Mouse (Mus musculus) liver, embryonic 15.5 days (tissue): ENCODE measurements around the gene 1110004F10Rik. TPM values are rescaled to one million over a fixed set of nuclear protein-coding genes. Genes with fewer than 3 reads are reported as not detected.

Experiments
- ATAC-seq: fragments of 200-750 bp; cut with Nextera tagmentation; 2 replicates; pipeline ENCODE4 v1.8.0; 2017; ENCODE audit warnings: moderate number of reproducible peaks, mild to moderate bottlenecking, moderate library complexity; ENCODE audit not compliant: insufficient read depth
- H3K27ac ChIP-seq: fragments of 300-500 bp; sonication (generic); replicated peaks from 2 replicates; pipeline ENCODE4 v1.5.1; 2015; ENCODE audit warnings: mild to moderate bottlenecking, inconsistent platforms
- H3K27me3 ChIP-seq: fragments of 300-500 bp; sonication (generic); 2 replicates; pipeline ENCODE4 v1.6.1; 2015; ENCODE audit warnings: mild to moderate bottlenecking, inconsistent platforms
- H3K36me3 ChIP-seq: fragments of 300-500 bp; sonication (generic); replicated peaks from 2 replicates; pipeline ENCODE4 v1.6.1; 2015; ENCODE audit warnings: moderate library complexity, mild to moderate bottlenecking, inconsistent platforms
- H3K4me1 ChIP-seq: fragments of 300-500 bp; sonication (generic); replicated peaks from 2 replicates; pipeline ENCODE4 v1.6.1; 2015; ENCODE audit warnings: inconsistent platforms
- H3K4me2 ChIP-seq: fragments of 300-500 bp; sonication (generic); 2 replicates; pipeline ENCODE4 v1.6.1; 2015; ENCODE audit warnings: moderate library complexity, mild to moderate bottlenecking, inconsistent platforms
- H3K4me3 ChIP-seq: fragments of 300-500 bp; sonication (generic); replicated peaks from 2 replicates; pipeline ENCODE4 v1.5.1; 2015; ENCODE audit warnings: mild to moderate bottlenecking, inconsistent platforms
- H3K9ac ChIP-seq: fragments of 300-500 bp; sonication (generic); 2 replicates; pipeline ENCODE4 v1.6.1; 2015; ENCODE audit warnings: moderate library complexity, mild to moderate bottlenecking, inconsistent platforms
- H3K9me3 ChIP-seq: fragments of 300-500 bp; sonication (generic); replicated peaks from 2 replicates; pipeline ENCODE4 v1.6.1; 2016; ENCODE audit warnings: inconsistent platforms
- WGBS: fragments of 180-500 bp; shearing (Covaris S2); methylation state at CpG from one replicate; pipeline ENCODE4 v1.1.7; 2015; ENCODE audit warnings: mixed read lengths; ENCODE audit not compliant: insufficient replicate concordance; 5-methylcytosine and 5-hydroxymethylcytosine counted together
- polyA plus RNA-seq: library from polyadenylated mRNA; unstranded; fragments of >200 nt; fragmentation: Nextera tagmentation; extraction: Ambion mirVana; gene quantifications from 2 replicates; pipeline ENCODE4 v1.2.1, GENCODE M21; 2015

1110004F10Rik gene
- polyA plus RNA-seq, 1 experiment from 2014 or later: 94.2 TPM

- Histone ChIP-seq H3K36me3 (no peaks in the 10 kb centered on the region), H3K27ac (no peak overlapping the region), H3K4me2 (no peak overlapping the region), H3K4me3 (no peak overlapping the region), H3K4me1 (no peaks in the 10 kb centered on the region), H3K27me3 (no peaks in the 10 kb centered on the region), H3K9me3 (no peaks in the 10 kb centered on the region), H3K9ac (no peak overlapping the region)
- WGBS: 74% methylated on average over 7 of the region's 7 CpGs
- ATAC-seq: no peak
These were observed 86.5 kb downstream of the 1110004F10Rik start for GRCm38 (mm10) chr7:116125671-116126070.

GRCm38 (mm10) chr7:116127052-116127451 is 87.9 kb downstream of the 1110004F10Rik start:
- WGBS: 58% methylated on average over 2 of the region's 2 CpGs
- no peaks in the 10 kb centered on the region for H3K27me3 ChIP-seq
- ATAC-seq: no peak
- no peak overlapping the region for H3K9ac ChIP-seq
- no peak overlapping the region for H3K4me2 ChIP-seq
- no peak overlapping the region for H3K27ac ChIP-seq
- H3K36me3 ChIP-seq: no peaks in the 10 kb centered on the region
- H3K4me3 ChIP-seq: no peak overlapping the region
- H3K9me3 ChIP-seq: no peaks in the 10 kb centered on the region
- no peaks in the 10 kb centered on the region for H3K4me1 ChIP-seq

GRCm38 (mm10) chr7:116128286-116128685 is 89.1 kb downstream of the 1110004F10Rik start:
- 70% methylated on average over 8 of the region's 8 CpGs for WGBS

GRCm38 (mm10) chr7:116129374-116129773 is 90.2 kb downstream of the 1110004F10Rik start:
- WGBS: 70% methylated on average over 10 of the region's 10 CpGs
- no peak overlapping the region for H3K4me2 ChIP-seq
- no peaks in the 10 kb centered on the region for H3K4me1 ChIP-seq
- no peaks in the 10 kb centered on the region for H3K9me3 ChIP-seq
- ATAC-seq: no peak
- no peaks in the 10 kb centered on the region for H3K27me3 ChIP-seq
- no peak overlapping the region for H3K4me3 ChIP-seq
- no peaks in the 10 kb centered on the region for H3K36me3 ChIP-seq
- no peak overlapping the region for H3K9ac ChIP-seq
- no peak overlapping the region for H3K27ac ChIP-seq

More at GRCm38 (mm10) chr7:116128286-116128685, 89.1 kb downstream of the 1110004F10Rik start:
- no peaks in the 10 kb centered on the region for H3K27me3 ChIP-seq
- no peaks in the 10 kb centered on the region for H3K36me3 ChIP-seq
- H3K9ac ChIP-seq: no peak overlapping the region
- H3K27ac ChIP-seq: no peak overlapping the region
- H3K4me3 ChIP-seq: no peak overlapping the region
- no peak for ATAC-seq
- no peaks in the 10 kb centered on the region for H3K9me3 ChIP-seq
- no peaks in the 10 kb centered on the region for H3K4me1 ChIP-seq
- H3K4me2 ChIP-seq: no peak overlapping the region

DNA sequence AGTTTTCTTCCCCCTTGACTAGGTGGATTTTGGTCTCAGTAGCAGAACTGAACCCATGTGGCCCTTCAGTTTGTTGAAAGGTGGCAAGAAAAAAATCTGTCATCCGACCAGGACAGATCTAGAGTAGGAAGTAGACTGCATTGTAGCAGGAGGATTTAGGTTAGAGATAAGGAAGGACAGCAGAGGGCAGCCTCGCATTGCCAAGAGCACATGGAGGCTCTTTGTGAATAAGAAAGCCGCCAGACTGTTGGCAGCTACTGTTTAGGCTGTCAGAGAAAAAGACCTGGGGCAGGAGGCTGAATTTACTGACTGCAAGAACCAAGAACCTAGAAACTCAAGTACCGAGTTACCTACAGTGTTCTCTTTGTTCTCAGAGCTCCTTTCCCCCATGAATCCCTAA is 92.2 kb downstream of the 1110004F10Rik start:
- no peak overlapping the region for H3K9ac ChIP-seq
- H3K9me3 ChIP-seq: no peaks in the 10 kb centered on the region
- ATAC-seq: no peak
- no peaks in the 10 kb centered on the region for H3K27me3 ChIP-seq
- H3K4me2 ChIP-seq: no peak overlapping the region
- no peak overlapping the region for H3K4me3 ChIP-seq
- 11% methylated on average over 4 of the region's 4 CpGs for WGBS
- no peaks in the 10 kb centered on the region for H3K36me3 ChIP-seq
- H3K4me1 ChIP-seq: no peaks in the 10 kb centered on the region
- no peak overlapping the region for H3K27ac ChIP-seq

DNA sequence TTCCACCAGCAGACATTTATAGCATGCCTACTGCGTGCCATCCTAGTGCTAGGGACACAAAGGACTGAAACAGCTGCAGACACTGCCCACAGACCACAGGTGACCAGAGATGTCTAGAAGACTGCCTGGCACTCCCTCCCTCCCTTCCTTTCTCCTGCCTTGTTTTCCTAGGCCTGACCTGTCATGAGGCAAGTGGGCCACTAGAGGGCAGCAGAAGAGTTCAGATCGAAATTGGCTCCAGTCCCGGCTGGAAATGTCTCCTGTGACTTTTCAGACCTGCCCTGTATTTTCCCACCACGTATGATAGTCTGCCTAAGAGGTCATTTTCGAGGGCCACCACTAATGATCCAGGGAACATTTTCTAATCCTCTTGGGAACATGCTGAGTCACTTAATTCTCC is 92.9 kb downstream of the 1110004F10Rik start:
- no peak for ATAC-seq
- Histone ChIP-seq H3K36me3 (no peaks in the 10 kb centered on the region), H3K27ac (no peak overlapping the region), H3K4me3 (no peak overlapping the region), H3K4me2 (no peak overlapping the region), H3K27me3 (no peaks in the 10 kb centered on the region), H3K4me1 (no peaks in the 10 kb centered on the region), H3K9ac (no peak overlapping the region), H3K9me3 (no peaks in the 10 kb centered on the region)
- WGBS: 5% methylated on average over 5 of the region's 5 CpGs

DNA sequence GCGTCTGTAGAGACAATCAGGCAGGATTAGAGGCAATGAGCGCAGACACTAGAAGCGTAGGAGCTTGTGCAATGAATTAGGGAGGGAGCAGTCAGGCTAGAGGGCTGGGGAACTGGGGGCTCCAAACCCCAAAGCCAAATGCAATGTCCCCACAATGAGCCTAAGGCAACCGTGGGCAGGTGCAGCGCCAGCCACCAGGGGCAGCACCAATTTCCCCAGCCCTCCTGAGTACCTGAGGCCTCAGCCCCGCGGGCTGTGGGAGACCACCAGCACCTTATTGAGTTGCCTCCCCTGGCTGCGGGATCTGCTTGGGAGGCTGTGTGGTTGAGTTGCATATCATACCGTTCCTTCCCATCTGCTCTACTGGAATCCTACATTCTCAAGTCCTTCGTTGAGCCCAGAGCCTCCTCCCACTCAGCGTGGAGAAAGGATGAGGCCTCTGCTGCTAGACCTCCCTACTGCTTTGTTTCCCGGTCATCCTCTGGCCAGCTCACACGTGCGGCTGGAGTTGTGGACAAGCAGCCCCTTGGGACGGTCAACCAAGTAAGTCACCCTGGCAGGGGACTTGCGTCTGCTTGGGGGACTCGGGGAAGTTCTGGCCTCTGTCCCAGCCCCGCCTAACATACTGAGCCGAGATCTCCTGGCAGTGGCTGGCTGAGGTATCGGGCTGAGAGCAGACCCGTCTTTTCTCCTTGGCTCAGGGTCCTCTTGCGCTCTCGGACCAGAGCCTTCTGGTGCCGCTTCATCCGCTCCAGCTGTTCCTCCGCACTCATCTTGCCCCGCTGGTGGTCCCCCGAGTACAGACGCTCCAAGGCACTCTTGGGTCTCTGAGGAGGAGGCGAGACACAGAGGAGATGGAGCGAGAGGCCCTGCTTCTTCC is 95.5 kb downstream of the 1110004F10Rik start:
- Histone ChIP-seq H3K36me3 (no peaks in the 10 kb centered on the region), H3K9me3 (no peaks in the 10 kb centered on the region), H3K4me3 (no peak overlapping the region), H3K9ac (no peak overlapping the region), H3K4me1 (no peaks in the 10 kb centered on the region), H3K4me2 (no peak overlapping the region), H3K27ac (no peak overlapping the region), H3K27me3 (no peaks in the 10 kb centered on the region)
- ATAC-seq: no peak
- 75% methylated on average over 31 of the region's 31 CpGs for WGBS

GRCm38 (mm10) chr7:116137149-116137548 is 98.0 kb downstream of the 1110004F10Rik start:
- Histone ChIP-seq H3K36me3 (no peaks in the 10 kb centered on the region), H3K27ac (no peak overlapping the region), H3K27me3 (no peaks in the 10 kb centered on the region), H3K9ac (no peak overlapping the region), H3K9me3 (no peaks in the 10 kb centered on the region), H3K4me3 (no peak overlapping the region), H3K4me2 (no peak overlapping the region), H3K4me1 (no peaks in the 10 kb centered on the region)
- 44% methylated on average over 12 of the region's 12 CpGs for WGBS
- ATAC-seq: no peak

- Histone ChIP-seq H3K36me3 (no peaks in the 10 kb centered on the region), H3K9me3 (no peaks in the 10 kb centered on the region), H3K4me1 (no peaks in the 10 kb centered on the region), H3K9ac (no peak overlapping the region), H3K4me3 (no peak overlapping the region), H3K4me2 (no peak overlapping the region), H3K27me3 (no peaks in the 10 kb centered on the region), H3K27ac (no peak overlapping the region)
- no peak for ATAC-seq
- WGBS: 51% methylated on average over 3 of the region's 3 CpGs
These were observed 98.5 kb downstream of the 1110004F10Rik start for GRCm38 (mm10) chr7:116137671-116138070.

DNA sequence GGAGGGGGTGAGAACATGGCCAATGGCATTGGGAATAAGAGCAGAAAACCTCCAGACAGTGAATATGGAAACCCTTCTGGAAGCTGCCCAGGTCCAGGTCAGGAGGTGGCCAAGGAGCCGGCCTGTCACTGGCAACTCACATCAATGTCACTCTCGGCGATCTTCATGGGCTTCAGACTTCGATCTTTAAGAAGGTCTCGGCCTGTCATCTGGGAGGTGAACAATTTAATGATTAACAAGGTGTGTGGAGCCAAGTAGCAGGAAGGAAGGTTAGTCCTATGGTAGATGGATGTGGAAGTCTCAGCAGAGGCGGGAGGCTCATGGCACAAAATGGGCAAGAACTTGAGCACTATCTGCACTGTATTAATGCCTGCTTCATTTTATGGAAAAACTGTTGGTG is 105.8 kb downstream of the 1110004F10Rik start:
- WGBS: 70% methylated on average over 6 of the region's 6 CpGs
- no peaks in the 10 kb centered on the region for H3K36me3 ChIP-seq
- no peaks in the 10 kb centered on the region for H3K27me3 ChIP-seq
- ATAC-seq: no peak
- no peak overlapping the region for H3K27ac ChIP-seq
- H3K9me3 ChIP-seq: no peaks in the 10 kb centered on the region
- H3K4me1 ChIP-seq: no peaks in the 10 kb centered on the region
- H3K9ac ChIP-seq: no peak overlapping the region
- H3K4me3 ChIP-seq: no peak overlapping the region
- H3K4me2 ChIP-seq: no peak overlapping the region

DNA sequence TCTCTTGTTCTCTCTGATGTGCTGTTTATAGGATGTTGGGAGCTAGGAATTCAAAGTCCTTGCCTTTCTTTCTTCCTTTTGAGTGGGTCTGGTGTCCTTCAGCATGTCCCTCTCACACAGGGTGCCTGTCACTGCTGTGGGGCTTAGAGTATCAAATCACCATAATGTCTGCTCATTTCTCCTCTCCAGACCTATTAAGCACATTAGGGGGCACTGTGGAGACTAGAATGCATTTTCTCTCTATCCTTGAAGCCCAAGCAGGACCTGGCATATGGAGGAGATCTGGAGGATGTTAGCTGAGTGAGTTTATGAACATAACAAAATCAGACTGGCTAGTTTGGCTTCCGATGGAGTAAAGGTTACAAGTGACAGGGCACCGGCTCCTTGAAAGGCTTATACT is 107.9 kb downstream of the 1110004F10Rik start:
- no peak for ATAC-seq
- H3K4me1 ChIP-seq: no peaks in the 10 kb centered on the region
- 64% methylated on average over 2 of the region's 2 CpGs for WGBS
- H3K9ac ChIP-seq: no peak overlapping the region
- H3K36me3 ChIP-seq: no peaks in the 10 kb centered on the region
- H3K9me3 ChIP-seq: no peaks in the 10 kb centered on the region
- no peaks in the 10 kb centered on the region for H3K27me3 ChIP-seq
- no peak overlapping the region for H3K4me3 ChIP-seq
- no peak overlapping the region for H3K27ac ChIP-seq
- no peak overlapping the region for H3K4me2 ChIP-seq

DNA sequence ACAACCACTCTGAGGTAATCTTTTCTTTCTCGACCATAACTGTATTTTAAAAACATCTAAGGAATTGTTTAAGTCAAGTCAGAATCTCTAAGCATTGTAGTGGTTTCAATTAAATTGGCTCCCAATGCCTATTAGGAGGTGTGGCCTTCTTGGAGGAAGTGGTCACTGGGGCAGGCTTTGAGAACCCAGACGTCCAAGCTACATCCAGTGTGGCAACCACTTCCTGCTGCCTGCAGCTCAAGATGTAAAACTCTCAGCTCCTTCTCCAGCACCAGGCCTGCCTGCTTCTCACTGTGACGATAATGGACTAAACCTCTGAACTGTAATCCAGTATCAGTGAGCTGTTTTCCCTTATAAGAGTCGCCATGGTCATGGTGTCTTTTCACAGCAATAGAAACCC is 110.4 kb downstream of the 1110004F10Rik start:
- no peaks in the 10 kb centered on the region for H3K27me3 ChIP-seq
- H3K4me1 ChIP-seq: no peaks in the 10 kb centered on the region
- no peak overlapping the region for H3K27ac ChIP-seq
- no peak overlapping the region for H3K9ac ChIP-seq
- no peak overlapping the region for H3K4me3 ChIP-seq
- 21% methylated on average over 4 of the region's 4 CpGs for WGBS
- no peaks in the 10 kb centered on the region for H3K9me3 ChIP-seq
- no peak for ATAC-seq
- H3K36me3 ChIP-seq: no peaks in the 10 kb centered on the region
- H3K4me2 ChIP-seq: no peak overlapping the region
